Mouse (Mus musculus) layer of hippocampus, postnatal 36 days (tissue): ENCODE data around the gene Gm17364. TPM values are rescaled to one million over a fixed set of nuclear protein-coding genes. Genes with fewer than 3 reads are reported as not detected.
"Not testable (repeated sequence)": the region's sequence is repeated elsewhere in the genome, so short reads cannot be mapped to it uniquely, and the experiment has no call there.

Source experiments
- DNase-seq, 2 experiments: peaks; one replicate each; pipeline ENCODE4 v3.0.0; 2022
- total RNA-seq, 2 experiments: library from RNA; stranded (reverse); gene quantifications; 2 replicates each; pipeline ENCODE4 v1.2.3; 2021

Gene Gm17364
- total RNA-seq, result not detected

DNA sequence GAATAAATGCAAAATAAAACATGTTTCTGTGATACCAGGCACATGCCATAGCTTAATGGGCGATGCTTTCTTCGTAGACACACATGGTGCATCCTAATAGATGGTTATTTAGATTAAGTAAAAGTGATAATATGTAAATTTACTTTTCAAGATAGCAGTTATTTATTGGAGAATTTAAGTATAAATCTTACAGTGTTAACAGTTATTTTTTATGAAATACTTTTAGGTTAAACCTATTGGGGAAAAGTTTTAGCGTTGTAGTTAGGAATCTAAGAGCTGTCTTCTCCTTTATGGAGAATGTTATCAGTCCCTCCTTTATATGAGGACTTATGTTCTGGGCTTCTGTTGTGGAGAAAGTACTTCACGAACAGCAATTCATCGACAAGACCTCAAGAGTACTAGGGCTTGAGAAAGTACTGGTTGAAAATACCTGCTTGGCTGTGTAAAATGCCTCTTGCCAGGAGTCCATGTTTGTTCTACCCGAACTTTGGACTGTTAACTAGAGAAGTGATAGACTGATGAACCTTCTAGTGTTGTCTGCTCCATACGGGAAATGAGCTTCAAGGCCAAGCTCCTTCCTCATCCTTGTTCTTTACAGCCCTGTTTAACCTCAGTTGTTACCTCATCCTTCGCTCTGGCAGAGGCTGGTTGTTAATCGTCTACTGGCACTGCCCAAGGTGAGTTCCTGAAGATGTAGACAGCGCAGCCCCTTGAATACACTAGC lies at the start of gene Gm17364:
TSS of gene Gm17364 (minus strand) at position 51 of the 724 bp plus-strand sequence.
- DNase-seq, result no peak

DNA sequence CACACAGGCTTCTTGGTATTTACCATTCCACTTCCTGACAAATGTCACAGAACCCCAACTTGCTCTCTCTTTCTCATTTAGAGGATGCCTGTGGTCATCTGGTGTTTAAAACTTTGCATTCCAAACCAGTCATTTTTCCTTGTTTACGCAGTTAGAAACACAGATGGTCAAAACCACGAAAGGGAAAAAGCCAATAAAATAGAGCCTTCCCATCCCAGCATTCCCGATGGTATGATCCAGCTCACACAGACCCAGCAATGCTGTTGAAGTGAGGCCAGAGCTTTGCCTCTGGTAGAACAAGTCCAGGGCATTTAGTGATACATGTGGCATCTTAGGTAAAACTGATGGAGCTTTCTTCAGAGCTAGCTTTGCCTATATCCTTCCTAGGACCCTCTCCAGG lies 47.7 kb upstream of the Gm17364 start:
- no peak for DNase-seq

- DNase-seq, result no peak
Measured at GRCm38 (mm10) chr13:41320749-41321148, 47.0 kb upstream of the Gm17364 start.

DNA sequence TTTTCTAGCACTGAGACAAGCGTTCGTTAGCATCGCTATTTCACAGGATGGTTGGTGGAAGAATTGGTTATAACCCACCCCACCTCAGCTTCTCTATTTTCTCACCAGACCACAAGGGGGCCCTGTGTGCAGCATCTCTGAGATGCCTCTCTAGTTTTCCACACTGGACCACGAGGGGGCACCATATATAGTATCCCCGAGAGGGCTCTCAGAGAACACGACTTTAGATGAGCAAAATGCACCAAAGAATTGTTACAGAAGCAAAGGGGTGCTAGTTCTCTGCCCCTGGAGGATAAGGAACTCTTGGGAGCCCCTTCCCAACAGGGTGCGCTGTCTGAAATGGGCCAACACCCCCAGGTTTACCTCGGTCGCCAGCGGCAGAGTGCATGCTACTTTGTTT lies 28.9 kb upstream of the Gm17364 start:
- peak; percentile 66 to 70 for DNase-seq

DNA sequence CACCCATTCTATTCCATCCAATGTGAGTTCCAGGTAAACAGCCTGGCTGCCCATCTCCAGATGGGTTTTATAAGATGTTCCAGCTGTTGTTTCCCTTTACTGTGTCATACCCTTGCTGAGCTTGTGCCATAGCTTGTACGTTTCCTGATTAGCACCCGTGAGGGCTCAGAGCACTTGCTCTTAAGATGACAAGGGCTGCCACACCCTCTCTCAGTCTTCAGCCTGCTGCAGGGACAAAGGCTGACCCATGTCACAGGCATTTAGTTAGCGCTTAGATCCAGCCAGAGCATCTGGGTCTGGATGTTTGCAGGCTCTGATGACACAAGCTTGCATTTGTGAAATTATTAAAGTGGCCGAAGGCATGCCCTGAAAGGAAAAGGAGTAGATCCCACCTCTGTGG lies 26.3 kb upstream of the Gm17364 start:
- no peak for DNase-seq

- no peak for DNase-seq
Measured at GRCm38 (mm10) chr13:41298996-41299395, 25.2 kb upstream of the Gm17364 start.

GRCm38 (mm10) chr13:41298533-41298932 lies 24.8 kb upstream of the Gm17364 start:
- DNase-seq, result no peak

DNA sequence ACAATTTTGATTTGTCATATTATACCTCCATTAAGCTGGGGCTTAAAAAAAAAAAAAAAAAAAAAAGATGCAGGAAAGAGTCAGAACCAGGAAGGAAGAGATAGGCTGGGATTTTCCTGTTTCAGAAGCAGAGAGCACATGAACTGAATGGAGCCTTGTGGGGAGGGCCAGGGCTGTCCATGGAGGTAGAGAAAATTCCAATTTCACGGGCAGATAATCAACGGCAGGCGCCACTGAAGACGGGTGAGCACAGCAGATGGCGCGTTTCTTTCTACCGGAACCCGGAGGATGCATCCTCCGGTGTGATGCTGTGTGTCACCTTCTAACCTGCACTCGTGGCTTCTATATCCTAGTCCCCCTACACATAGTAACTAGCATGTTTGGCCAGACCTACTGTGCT lies 22.6 kb upstream of the Gm17364 start:
- no peak for DNase-seq

DNA sequence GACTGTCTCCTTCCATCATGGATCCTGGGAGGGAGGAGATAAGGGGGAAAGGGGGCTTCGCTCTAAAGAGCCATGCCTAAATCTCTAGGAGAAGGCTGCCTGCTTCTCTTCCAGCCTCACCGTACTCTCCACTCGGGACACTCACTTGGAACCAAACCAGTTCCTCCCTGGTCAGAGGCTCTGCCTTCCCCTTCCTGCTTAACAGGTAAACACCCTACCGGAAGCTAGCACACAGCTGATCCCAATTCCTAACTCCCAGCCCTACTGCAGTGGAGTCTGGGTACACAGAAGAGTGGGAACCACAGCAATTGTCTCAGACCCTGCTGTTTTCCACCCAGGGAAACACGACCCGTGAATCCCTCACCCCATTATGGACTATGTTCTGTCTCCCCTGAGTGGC lies 22.1 kb upstream of the Gm17364 start:
- DNase-seq, result no peak

GRCm38 (mm10) chr13:41293595-41293994 lies 19.8 kb upstream of the Gm17364 start:
- DNase-seq, result no peak

DNA sequence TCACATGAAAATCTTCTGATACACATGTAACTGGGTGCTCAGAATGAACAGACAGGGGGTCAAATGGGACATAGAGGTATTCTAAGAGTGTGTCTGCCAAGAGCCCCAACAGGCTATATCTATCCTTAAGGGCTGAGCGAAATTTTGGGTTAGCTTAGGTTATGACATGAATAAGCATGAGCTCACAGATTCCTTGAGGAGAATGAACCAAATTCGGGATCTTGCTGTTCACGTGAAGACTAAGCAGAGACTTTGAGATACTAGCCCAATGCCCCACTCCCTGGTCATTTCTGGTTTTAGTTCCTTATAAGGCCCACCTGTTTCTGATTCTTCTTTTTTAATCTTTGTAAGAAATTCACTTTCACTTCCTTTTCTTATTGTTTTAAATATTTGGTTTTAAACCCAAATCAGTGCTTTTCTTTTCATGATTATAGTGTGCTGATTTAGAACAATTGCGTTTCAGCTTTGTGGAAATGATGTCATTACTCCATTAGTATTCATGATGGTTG lies 17.7 kb upstream of the Gm17364 start:
- DNase-seq, result no peak

DNA sequence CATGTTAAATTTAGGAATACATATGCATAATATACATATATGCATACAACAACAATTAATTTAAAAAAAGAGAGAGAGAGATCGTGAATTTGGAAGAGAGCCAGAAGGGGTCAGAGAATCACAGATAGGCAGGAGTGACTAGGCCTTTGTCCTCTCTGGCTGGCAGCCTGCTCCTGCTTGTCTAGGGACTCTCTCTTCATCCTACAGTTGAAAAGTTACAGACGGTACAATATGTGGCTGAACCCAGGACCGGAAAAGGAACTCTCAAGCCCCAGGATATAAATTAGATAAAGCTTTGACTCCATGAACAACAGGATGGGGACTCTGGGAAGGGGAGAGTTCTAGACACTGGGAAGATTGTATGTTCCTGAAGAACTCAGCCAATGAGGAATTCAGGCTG lies 12.5 kb upstream of the Gm17364 start:
- DNase-seq, result no peak

GRCm38 (mm10) chr13:41285448-41285847 lies 11.7 kb upstream of the Gm17364 start:
- DNase-seq, result no peak

GRCm38 (mm10) chr13:41283256-41283655 lies 9.5 kb upstream of the Gm17364 start:
- peak; percentile 21 to 48 for DNase-seq

DNA sequence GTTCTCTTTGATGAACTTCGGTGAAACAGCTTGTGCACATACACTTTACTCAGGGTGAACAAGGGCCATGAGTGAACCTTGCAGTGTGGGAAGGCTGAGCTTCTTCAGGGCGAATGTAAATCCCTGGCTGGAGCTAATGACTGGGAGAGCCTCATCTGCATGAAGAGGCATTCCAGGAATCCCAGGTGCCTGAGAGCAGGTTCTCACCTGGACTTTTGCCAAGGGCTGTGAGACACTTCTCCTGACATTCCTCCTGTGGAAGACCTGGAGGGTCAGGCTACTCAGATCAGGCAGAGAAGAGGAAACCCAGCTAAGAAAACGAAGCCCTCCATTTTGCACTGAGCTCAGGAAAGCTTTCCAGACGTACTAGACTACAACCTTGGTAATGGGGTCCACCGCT lies 6.9 kb upstream of the Gm17364 start:
- no peak for DNase-seq

- peak in 1 of 2 experiments; percentile 30 for DNase-seq
Measured at GRCm38 (mm10) chr13:41267827-41268408, 5.9 kb downstream of the Gm17364 start.

GRCm38 (mm10) chr13:41263304-41264006 lies 10.3 kb downstream of the Gm17364 start:
- no peak for DNase-seq

DNA sequence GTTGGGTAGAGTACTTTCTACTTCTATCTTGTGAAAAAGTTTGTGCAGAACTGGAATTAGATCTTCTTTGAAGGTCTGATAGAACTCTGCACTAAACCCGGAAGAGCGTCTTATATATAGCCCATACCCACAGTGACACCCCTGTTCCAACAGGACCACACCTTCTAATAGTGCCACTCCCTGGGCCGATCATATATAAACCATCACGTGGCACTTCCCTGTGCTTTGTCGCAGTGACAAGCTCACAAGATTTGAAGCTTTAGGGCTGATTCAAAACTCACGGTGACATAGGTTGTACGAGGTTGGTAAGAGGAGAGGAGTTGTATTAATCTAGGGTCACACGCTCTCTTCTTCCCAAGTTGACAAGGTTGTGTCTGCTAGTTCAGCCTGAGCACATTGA lies 12.2 kb downstream of the Gm17364 start:
- not testable (repeated sequence) for DNase-seq

- no peak for DNase-seq
Measured at GRCm38 (mm10) chr13:41257851-41258250, 15.9 kb downstream of the Gm17364 start.

DNA sequence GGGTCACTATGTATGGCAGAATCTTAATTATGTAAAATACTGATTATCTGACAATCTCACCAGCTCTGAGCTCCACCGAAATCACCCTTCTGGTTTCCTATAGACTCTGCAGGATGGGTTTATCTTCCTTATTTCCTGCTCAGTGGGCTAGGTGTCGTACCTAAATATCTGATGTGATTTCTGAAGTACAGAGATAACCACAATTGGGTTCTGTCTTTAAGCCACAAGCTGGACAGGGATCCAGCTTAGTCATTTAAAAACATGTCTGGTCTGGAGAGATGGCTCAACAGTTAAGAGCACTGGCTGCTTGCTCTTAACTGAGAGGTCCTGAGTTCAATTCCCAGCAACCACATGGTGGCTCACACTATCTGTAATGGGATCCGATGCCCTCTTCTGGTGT lies 16.8 kb downstream of the Gm17364 start:
- DNase-seq, result no peak

- DNase-seq, result no peak
Measured at GRCm38 (mm10) chr13:41256126-41256525, 17.7 kb downstream of the Gm17364 start.

DNA sequence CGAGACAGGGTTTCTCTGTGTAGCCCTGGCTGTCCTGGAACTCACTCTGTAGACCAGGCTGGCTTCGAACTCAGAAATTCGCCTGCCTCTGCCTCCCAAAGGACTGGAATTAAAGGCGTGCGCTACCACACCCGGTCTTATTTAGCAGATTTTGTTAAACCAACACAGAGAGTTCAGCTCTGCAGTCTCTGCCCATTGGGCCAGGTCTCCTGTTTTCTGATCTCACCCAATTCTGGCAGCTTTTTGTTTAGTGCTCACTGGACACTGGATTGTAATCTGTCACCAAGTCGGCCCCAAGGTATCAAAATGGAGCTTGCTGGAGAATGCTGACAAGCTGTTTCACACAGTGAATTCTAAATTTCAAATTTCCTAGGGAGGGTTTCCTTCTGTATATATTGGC lies 21.0 kb downstream of the Gm17364 start:
- DNase-seq, result no peak

DNA sequence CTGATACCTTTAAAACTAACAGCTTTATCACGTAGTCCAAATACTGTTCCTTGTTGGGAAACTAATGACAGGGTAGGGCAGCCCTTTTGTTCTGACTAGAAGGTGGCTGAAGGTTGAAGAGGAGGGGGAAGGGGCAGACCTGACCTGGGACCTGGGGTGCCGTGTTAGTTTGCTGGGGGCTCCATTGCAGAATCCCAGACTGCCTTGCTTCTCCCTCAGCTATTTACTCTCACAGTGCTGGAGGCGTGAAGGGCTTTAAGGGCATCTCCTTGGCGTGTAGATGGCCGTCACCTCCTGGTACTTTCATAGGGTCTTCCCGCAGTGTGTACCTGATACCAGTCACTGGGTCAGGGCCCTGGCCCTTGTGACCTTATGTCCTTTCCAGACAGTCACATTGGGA lies 21.6 kb downstream of the Gm17364 start:
- no peak for DNase-seq

GRCm38 (mm10) chr13:41251667-41252066 lies 22.1 kb downstream of the Gm17364 start:
- no peak for DNase-seq
